In the genomic region with DNA sequence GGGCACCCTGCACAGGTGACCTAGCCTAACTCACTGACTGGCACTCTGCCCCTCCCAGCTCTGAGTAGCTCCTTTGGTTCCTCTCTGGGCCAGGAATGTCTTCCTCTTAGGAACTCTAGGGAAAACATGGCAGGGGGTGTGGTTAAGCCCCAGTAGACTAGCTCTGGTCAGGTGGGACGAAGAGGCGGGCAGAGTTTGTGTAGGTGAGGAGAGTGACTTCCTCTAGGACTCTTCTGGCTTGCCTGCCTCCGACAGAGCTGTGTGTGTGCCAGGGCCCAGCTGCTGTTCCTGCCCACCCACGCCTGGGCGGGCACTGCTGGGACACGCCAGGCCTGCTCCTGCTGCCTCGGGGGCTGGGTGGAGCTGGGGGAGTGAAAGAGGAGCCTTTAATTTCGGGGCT, we compare ENCODE assay signal across 9 mouse cellular contexts. TPM values are rescaled to one million over a fixed set of nuclear protein-coding genes. Genes with fewer than 3 reads are reported as not detected.
DNase-seq lines count a peak whose midpoint lies in the region; ATAC-seq and TF ChIP-seq lines count a peak whose summit lies in the region.
"Had no signal": no experiment of that assay in that cellular context is flagged by ENCODE, and none has a peak within 500 bp of the region (broad histone marks: within the 10 kb centered on the region; RNA-seq: fewer than 3 reads in every experiment).

No protein-coding gene starts in this region.

- H3K36me3 ChIP-seq in embryonic facial prominence, embryonic 14.5 days (ENCODE audit: control insufficient read depth, insufficient read depth, low read length): peaks cover 7% of the 10 kb centered on the region; the same call in 1 of the 2 replicates
- H3K36me3 ChIP-seq in stomach, embryonic 14.5 days (ENCODE audit: control insufficient read depth, insufficient read depth, low read length): no peaks in the 10 kb centered on the region
- no peaks in the 10 kb centered on the region for H3K36me3 ChIP-seq in thymus, adult 2 months (ENCODE audit: control insufficient read depth, insufficient read depth, low read length)

- H3K27ac ChIP-seq in embryonic facial prominence, embryonic 14.5 days (replicated peaks; ENCODE audit: low read depth, low read length): no peak overlapping the region
- no peak overlapping the region for H3K27ac ChIP-seq in stomach, embryonic 14.5 days (ENCODE audit: low read length)
- H3K27ac ChIP-seq in thymus, adult 2 months (ENCODE audit: control insufficient read depth, insufficient read depth, low read length): no peak overlapping the region
- H3K27ac ChIP-seq: macrophage had no signal

- H3K9me3 ChIP-seq in embryonic facial prominence, embryonic 14.5 days (ENCODE audit: control insufficient read depth, low read length): no peaks in the 10 kb centered on the region
- H3K9me3 ChIP-seq in stomach, embryonic 14.5 days (ENCODE audit: control insufficient read depth, low read depth, low read length): no peaks in the 10 kb centered on the region

- H3K4me1 ChIP-seq in embryonic facial prominence, embryonic 14.5 days (ENCODE audit: control insufficient read depth, insufficient read depth, low read length): peaks cover 14% of the 10 kb centered on the region; the same call in 1 of the 2 replicates
- peaks cover 3% of the 10 kb centered on the region; the same call in 1 of the 2 replicates for H3K4me1 ChIP-seq in stomach, embryonic 14.5 days (ENCODE audit: control insufficient read depth, insufficient read depth, low read length)
- H3K4me1 ChIP-seq in thymus, adult 2 months (replicated peaks; ENCODE audit: control insufficient read depth, insufficient read depth, low read length): peaks cover 7% of the 10 kb centered on the region

- no peak for TF ChIP-seq CTCF in thymus, adult 2 months (IDR thresholded peaks at IDR 0.05; ENCODE audit: borderline replicate concordance, control insufficient read depth, extremely low read depth, insufficient read depth, low read length, poor library complexity)

- peak; percentile 92 for DNase-seq in heart, adult 11 months
- DNase-seq in heart, postnatal 4 days: no peak
- DNase-seq in embryonic facial prominence, embryonic 14.5 days (ENCODE audit: low spot score): peak; percentile 44
- peak; percentile 52 for DNase-seq in kidney, adult 18-20 months
- peak; percentile 84 to 87 for DNase-seq in lung, adult 18-20 months
- DNase-seq in thymus, adult 2 months: no peak

- peak overlapping the region; percentile 65 for H3K4me3 ChIP-seq in embryonic facial prominence, embryonic 14.5 days (ENCODE audit: low read depth, low read length)
- 0 out of 2 replicates have a peak overlapping the region, but pooled peaks have one; percentile 3 for H3K4me3 ChIP-seq in stomach, embryonic 14.5 days (ENCODE audit: low read depth, low read length)
- no peak overlapping the region for H3K4me3 ChIP-seq in thymus, adult 2 months (ENCODE audit: control insufficient read depth, insufficient read depth, low read length)

- H3K4me2 ChIP-seq in embryonic facial prominence, embryonic 14.5 days (ENCODE audit: low read depth, low read length): peak overlapping the region; percentile 66
- H3K4me2 ChIP-seq in stomach, embryonic 14.5 days (replicated peaks; ENCODE audit: low read depth, low read length): peak overlapping the region; percentile 60

- peak; percentile 42; the same call in 1 of the 2 replicates for ATAC-seq in embryonic facial prominence, embryonic 14.5 days (ENCODE audit: low read depth)
- ATAC-seq in stomach, embryonic 14.5 days (ENCODE audit: insufficient number of reproducible peaks, insufficient read depth, low FRiP score, low read depth): peak; percentile 21; the same call in 1 of the 2 replicates
- ATAC-seq in granulocyte monocyte progenitor cell, adult 5-6 weeks (replicated peaks; ENCODE audit: poor library complexity, severe bottlenecking): no peak

- 57% methylated on average over 8 of the region's 8 CpGs for WGBS in embryonic facial prominence, embryonic 14.5 days
- WGBS in stomach, embryonic 14.5 days: 69% methylated on average over 8 of the region's 8 CpGs
- 52% methylated on average over 8 of the region's 8 CpGs for WGBS in thymus, adult 2 months

- peak overlapping the region; percentile 34; the same call in 1 of the 2 replicates for H3K9ac ChIP-seq in embryonic facial prominence, embryonic 14.5 days (ENCODE audit: low read depth, low read length)
- no peak overlapping the region for H3K9ac ChIP-seq in stomach, embryonic 14.5 days (replicated peaks; ENCODE audit: low read depth, low read length)

- no peaks in the 10 kb centered on the region; the same call in none of the 2 replicates for H3K27me3 ChIP-seq in embryonic facial prominence, embryonic 14.5 days (replicated peaks; ENCODE audit: control insufficient read depth, insufficient read depth, low read length)
- H3K27me3 ChIP-seq in stomach, embryonic 14.5 days (ENCODE audit: control insufficient read depth, insufficient read depth, low read length): no peaks in the 10 kb centered on the region
- H3K27me3 ChIP-seq in thymus, adult 2 months (ENCODE audit: control insufficient read depth, insufficient read depth, low read length): peaks cover 5% of the 10 kb centered on the region

- no peak for TF ChIP-seq POLR2A in thymus, adult 2 months (IDR thresholded peaks at IDR 0.05; ENCODE audit: control insufficient read depth, extremely low read depth, insufficient read depth, low read length, poor library complexity)

RNA-seq across cellular contexts. Expression of a gene that starts 5.1 kb away (rescaled TPM):
- total RNA-seq in heart, postnatal 4 days (2021): 10 to 100 TPM; 25.9 to 29.8 TPM
- 36.7 and 41.4 TPM in 2 replicates for polyA plus RNA-seq in embryonic facial prominence, embryonic 14.5 days (2014; fragmentation: Nextera tagmentation; extraction: Ambion mirVana)
- polyA plus RNA-seq in stomach, embryonic 14.5 days (2014; fragmentation: Nextera tagmentation; extraction: Ambion mirVana): 24.7 and 25.0 TPM in 2 replicates
- polyA plus RNA-seq in thymus, adult 2 months (2012; rRNA removed): 8.9 and 9.6 TPM in 2 replicates
- 0.47 and 0.62 TPM in 2 replicates for total RNA-seq in granulocyte monocyte progenitor cell, adult 5-6 weeks (2014; fragmentation: Nextera tagmentation)
- 0.34 and 0.46 TPM in 2 replicates for total RNA-seq in granulocyte monocyte progenitor cell, adult 5-6 weeks (2017)

Comparison
In these comparisons a context has a peak if more than half of its experiments do, and no peak if none do; other contexts are left out.
1. DNase-seq: peak in heart, adult 11 months (single experiment), embryonic facial prominence, embryonic 14.5 days (single experiment), kidney, adult 18-20 months (single experiment) and lung, adult 18-20 months (2 of 2); none in heart, postnatal 4 days (single experiment) and thymus, adult 2 months (single experiment).